Mouse (Mus musculus) hindbrain, embryonic 16.5 days (tissue): ENCODE measurements around the gene Magea4. TPM values are rescaled to one million over a fixed set of nuclear protein-coding genes. Genes with fewer than 3 reads are reported as not detected.

Experiments
- ATAC-seq: fragments of 200-750 bp; cut with Nextera tagmentation; 2 replicates; pipeline ENCODE4 v1.8.0; 2017; ENCODE audit warnings: moderate TSS enrichment, moderate library complexity
- H3K27ac ChIP-seq: fragments of 300-500 bp; sonication (generic); 2 replicates; pipeline ENCODE4 v1.5.1; 2014; ENCODE audit warnings: low read depth, mild to moderate bottlenecking, control low read depth, low read length, moderate library complexity
- H3K27me3 ChIP-seq: fragments of 300-500 bp; sonication (generic); replicated peaks from 2 replicates; pipeline ENCODE4 v1.6.1; 2014; ENCODE audit warnings: low read length; ENCODE audit not compliant: control insufficient read depth, insufficient read depth
- H3K36me3 ChIP-seq: fragments of 300-500 bp; sonication (generic); 2 replicates; pipeline ENCODE4 v1.6.1; 2014; ENCODE audit warnings: mild to moderate bottlenecking, low read length, moderate library complexity, mixed read lengths; ENCODE audit not compliant: control insufficient read depth, insufficient read depth
- H3K4me1 ChIP-seq: fragments of 300-500 bp; sonication (generic); 2 replicates; pipeline ENCODE4 v1.6.1; 2014; ENCODE audit warnings: low read depth, low read length; ENCODE audit not compliant: control insufficient read depth, insufficient read depth
- H3K4me2 ChIP-seq: fragments of 300-500 bp; sonication (generic); 2 replicates; pipeline ENCODE4 v1.6.1; 2014; ENCODE audit warnings: mild to moderate bottlenecking, low read length, control low read depth, moderate library complexity
- H3K4me3 ChIP-seq: fragments of 300-500 bp; sonication (generic); 2 replicates; pipeline ENCODE4 v1.5.1; 2014; ENCODE audit warnings: mild to moderate bottlenecking, low read length, control low read depth, moderate library complexity
- H3K9ac ChIP-seq: fragments of 300-500 bp; sonication (generic); 2 replicates; pipeline ENCODE4 v1.6.1; 2014; ENCODE audit warnings: low read depth, mild to moderate bottlenecking, control low read depth, low read length, moderate library complexity
- H3K9me3 ChIP-seq: fragments of 300-500 bp; sonication (generic); 2 replicates; pipeline ENCODE4 v1.6.1; 2014; ENCODE audit warnings: mild to moderate bottlenecking, low read length, moderate library complexity; ENCODE audit not compliant: control insufficient read depth
- WGBS: fragments of 180-500 bp; shearing (Covaris S2); extraction: QIAGEN DNeasy Blood & Tissue Kit; methylation state at CpG from one replicate; pipeline ENCODE4 v1.1.7; 2014; 5-methylcytosine and 5-hydroxymethylcytosine counted together
- microRNA counts: library from miRNA; unstranded; fragments of <30 nt; microRNA quantifications from one replicate; lab custom pipeline; 2016
- microRNA-seq: library from miRNA; unstranded; fragments of <30 nt; microRNA quantifications from one replicate; pipeline ENCODE4, GENCODE M21; 2017
- polyA plus RNA-seq: library from polyadenylated mRNA; unstranded; fragments of >200 nt; fragmentation: Nextera tagmentation; extraction: Ambion mirVana; gene quantifications from 2 replicates; pipeline ENCODE4 v1.2.1, GENCODE M21; 2015

The Magea4 gene
- polyA plus RNA-seq = not detected in 2 replicates

DNA sequence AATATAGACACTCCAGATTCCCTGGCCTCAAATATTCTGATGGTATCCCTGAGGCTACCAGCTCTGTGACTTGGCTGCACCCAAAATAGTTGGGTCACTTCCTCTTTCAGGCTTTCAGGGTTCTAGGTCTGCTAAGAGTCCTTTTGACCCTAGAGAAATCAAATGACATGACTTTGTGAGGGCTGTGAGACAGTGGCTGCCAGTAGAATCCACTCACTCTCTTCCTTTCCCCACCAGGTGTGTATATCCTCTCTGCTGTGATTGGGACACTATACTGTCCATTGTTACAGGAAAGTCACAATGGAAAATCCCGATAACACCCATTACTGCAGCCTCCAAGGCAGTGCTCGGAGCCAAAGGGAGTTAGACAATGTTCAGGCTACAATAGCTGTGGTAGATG lies at the start of gene Magea4:
TSS of gene Magea4 (plus strand) at position 301 of the 400 bp plus-strand sequence.
- 84% methylated on average over 2 of the region's 2 CpGs for WGBS
- Histone ChIP-seq H3K27ac (no peak within 1 kb of the TSS), H3K27me3 (no peaks in the 10 kb centered on the region), H3K9ac (no peak within 1 kb of the TSS), H3K9me3 (no peaks in the 10 kb centered on the region), H3K4me2 (no peak within 1 kb of the TSS), H3K4me3 (no peak within 1 kb of the TSS), H3K4me1 (no peaks in the 10 kb centered on the region), H3K36me3 (no peaks in the 10 kb centered on the region)
- ATAC-seq = no peak

DNA sequence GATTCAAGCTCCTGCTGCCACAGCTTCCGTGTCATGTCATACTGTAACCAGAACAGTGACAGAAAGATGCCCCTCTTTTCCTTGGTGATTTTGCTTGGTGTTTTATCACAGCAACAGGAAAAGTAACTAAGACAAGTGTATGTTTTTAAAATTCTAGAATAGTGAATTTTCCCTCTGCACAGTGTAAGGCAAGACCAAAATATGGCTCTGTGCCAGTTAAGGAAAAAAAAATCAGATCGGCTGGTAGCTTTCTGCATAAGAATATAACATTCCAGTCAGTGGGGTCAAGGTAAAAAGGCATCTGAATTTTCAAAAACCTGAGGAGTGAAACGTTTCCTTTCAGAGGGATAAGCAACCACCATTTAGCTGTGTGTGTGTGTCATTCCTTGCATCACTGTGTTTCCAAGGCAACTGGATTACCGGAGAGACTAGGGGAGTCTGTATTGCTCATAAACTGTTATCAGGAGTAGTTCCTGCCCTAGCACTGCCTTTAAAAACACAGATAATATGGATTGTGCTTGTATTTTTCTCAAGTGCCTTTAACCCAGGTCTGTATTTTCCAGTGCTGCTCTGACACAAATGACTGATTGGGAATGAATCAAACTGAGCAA lies 18.8 kb upstream of the Magea4 start:
- H3K4me1 ChIP-seq = no peaks in the 10 kb centered on the region
- H3K36me3 ChIP-seq = no peaks in the 10 kb centered on the region
- 50% methylated on average over 4 of the region's 4 CpGs for WGBS
- no peaks in the 10 kb centered on the region for H3K27me3 ChIP-seq
- no peaks in the 10 kb centered on the region for H3K9me3 ChIP-seq
- ATAC-seq = peak; percentile 79
- H3K4me2 ChIP-seq = no peak overlapping the region
- no peak overlapping the region for H3K4me3 ChIP-seq
- no peak overlapping the region for H3K9ac ChIP-seq
- no peak overlapping the region for H3K27ac ChIP-seq

DNA sequence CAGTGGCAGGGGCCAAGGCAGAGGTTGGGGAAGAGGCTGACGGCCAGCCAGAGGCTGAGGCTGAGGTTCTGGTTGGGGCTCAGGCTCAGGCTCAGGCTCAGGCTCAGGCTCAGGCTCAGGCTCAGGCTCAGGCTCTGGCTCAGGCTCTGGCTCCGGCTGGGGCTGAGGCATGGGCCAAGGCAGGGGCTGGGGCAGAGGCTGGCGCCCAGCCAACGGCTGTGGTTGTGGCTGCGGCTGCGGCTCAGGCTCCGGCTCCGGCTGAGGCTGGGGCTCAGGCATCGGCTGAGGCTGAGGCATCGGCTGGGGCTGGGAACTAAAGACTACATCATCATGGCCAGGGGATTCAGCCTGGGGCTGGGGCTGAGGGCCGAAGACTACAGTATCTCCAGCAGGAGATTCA lies 48.8 kb downstream of the Magea4 start:
- 84% methylated on average over 11 of the region's 11 CpGs for WGBS
- H3K9ac ChIP-seq = no peak overlapping the region
- H3K4me2 ChIP-seq = no peak overlapping the region
- ATAC-seq = no peak
- no peaks in the 10 kb centered on the region for H3K27me3 ChIP-seq
- no peaks in the 10 kb centered on the region for H3K4me1 ChIP-seq
- H3K36me3 ChIP-seq = no peaks in the 10 kb centered on the region
- no peak overlapping the region for H3K27ac ChIP-seq
- H3K9me3 ChIP-seq = no peaks in the 10 kb centered on the region
- H3K4me3 ChIP-seq = no peak overlapping the region

MicroRNAs encoded within 50 kb of the gene (microRNA counts, 519-probe panel; counts per million panel counts)
- microRNA mmu-miR-224 (lab: Ali Mortazavi, UCI) (2,084 counts per million, percentile 35 among the panel's probes with 10 or more counts), microRNA mmu-miR-452 (lab: Ali Mortazavi, UCI) (1,616 counts per million, percentile 15 among the panel's probes with 10 or more counts)

Small RNAs within 50 kb of the gene (microRNA-seq; reads per million reads assigned to microRNA genes)
- 41.9 reads per million, percentile 38 among the genes with 10 or more reads in this experiment for gene Mir224
- 20.4 reads per million, percentile 33 among the genes with 10 or more reads in this experiment for gene Mir452

Other genes starting within 250 kb of the Magea4 start
- 0.19 TPM in 1 of 2 replicates, not detected in the other for gene Fate1, start 249.0 kb upstream of the Magea4 start, polyA plus RNA-seq
- 0.19 TPM in 2 replicates for gene Cnga2, start 230.2 kb upstream of the Magea4 start, polyA plus RNA-seq
- gene Gabre, start 52.8 kb downstream of the Magea4 start, polyA plus RNA-seq = 0.95 and 1.0 TPM in 2 replicates
- gene Magea10, start 164.8 kb downstream of the Magea4 start, polyA plus RNA-seq = not detected in 2 replicates